Comparison of ENCODE assay signal across 9 mouse cellular contexts in genomic region chr4:133085783-133086342, GRCm38 (mm10). TPM values are rescaled to one million over a fixed set of nuclear protein-coding genes. Genes with fewer than 3 reads are reported as not detected.
DNase-seq lines count a peak whose midpoint lies in the region; ATAC-seq and TF ChIP-seq lines count a peak whose summit lies in the region.
"Had no signal": no experiment of that assay in that cellular context is flagged by ENCODE, and none has a peak within 500 bp of the region (broad histone marks: within the 10 kb centered on the region; RNA-seq: fewer than 3 reads in every experiment).

No protein-coding gene starts in this region.

- no peak for TF ChIP-seq EP300 in heart, adult 2 months (IDR thresholded peaks at IDR 0.05; ENCODE audit: insufficient read depth, low read depth, low read length)

- no peaks in the 10 kb centered on the region for H3K9me3 ChIP-seq in embryonic facial prominence, embryonic 12.5 days
- no peaks in the 10 kb centered on the region for H3K9me3 ChIP-seq in intestine, embryonic 15.5 days
- no peaks in the 10 kb centered on the region for H3K9me3 ChIP-seq in midbrain, embryonic 16.5 days (replicated peaks; ENCODE audit: control insufficient read depth, low read length, poor library complexity, severe bottlenecking)
- H3K9me3 ChIP-seq: G1E had no signal

- TF ChIP-seq CTCF in heart, adult 2 months (IDR thresholded peaks at IDR 0.05), result no peak

- peak in 1 of 2 experiments; percentile 59 for DNase-seq in heart, adult 2 months
- DNase-seq in heart, postnatal 4 days, result no peak
- DNase-seq in layer of hippocampus, postnatal 10 days (ENCODE audit: low spot score in 2 of 2), result no peak

- H3K9ac ChIP-seq in heart, adult 2 months (ENCODE audit: low read depth, low read length), result no peak overlapping the region; the same call in 1 of the 2 replicates
- no peak overlapping the region for H3K9ac ChIP-seq in embryonic facial prominence, embryonic 12.5 days
- peak overlapping the region; percentile 50 for H3K9ac ChIP-seq in intestine, embryonic 15.5 days
- peak overlapping the region; percentile 68 for H3K9ac ChIP-seq in midbrain, embryonic 16.5 days (ENCODE audit: low read depth, low read length)

- H3K4me3 ChIP-seq in heart, adult 2 months, result no peak overlapping the region; the same call in 1 of the 2 replicates
- peak overlapping the region; percentile 42 for H3K4me3 ChIP-seq in embryonic facial prominence, embryonic 12.5 days
- peak overlapping the region; percentile 42; the same call in 1 of the 2 replicates for H3K4me3 ChIP-seq in intestine, embryonic 15.5 days (replicated peaks)
- peak overlapping the region; percentile 36 for H3K4me3 ChIP-seq in midbrain, embryonic 16.5 days (ENCODE audit: low read depth, low read length)

- WGBS in heart, adult 2 months, result 49% methylated on average over 12 of the region's 12 CpGs
- WGBS in embryonic facial prominence, embryonic 12.5 days, result 5% methylated on average over 12 of the region's 12 CpGs
- 10% methylated on average over 12 of the region's 12 CpGs for WGBS in intestine, embryonic 15.5 days
- WGBS in midbrain, embryonic 16.5 days, result 5% methylated on average over 12 of the region's 12 CpGs

- no peaks in the 10 kb centered on the region for H3K36me3 ChIP-seq in heart, adult 2 months (ENCODE audit: control insufficient read depth, insufficient read depth, low read length)
- no peaks in the 10 kb centered on the region for H3K36me3 ChIP-seq in embryonic facial prominence, embryonic 12.5 days
- H3K36me3 ChIP-seq in intestine, embryonic 15.5 days, result no peaks in the 10 kb centered on the region
- no peaks in the 10 kb centered on the region for H3K36me3 ChIP-seq in midbrain, embryonic 16.5 days (ENCODE audit: control insufficient read depth, insufficient read depth, low read length)
- H3K36me3 ChIP-seq: G1E had no signal

- H3K4me2 ChIP-seq in embryonic facial prominence, embryonic 12.5 days (replicated peaks), result peak overlapping the region; percentile 97
- H3K4me2 ChIP-seq in intestine, embryonic 15.5 days (replicated peaks), result peak overlapping the region; percentile 92
- H3K4me2 ChIP-seq in midbrain, embryonic 16.5 days (ENCODE audit: low read length), result peak overlapping the region; percentile 73

- no peaks in the 10 kb centered on the region for H3K79me2 ChIP-seq in heart, adult 2 months (replicated peaks; ENCODE audit: control insufficient read depth, insufficient read depth, low read length)

- peak; percentile 48; the same call in 1 of the 2 replicates for ATAC-seq in embryonic facial prominence, embryonic 12.5 days (ENCODE audit: insufficient number of reproducible peaks, insufficient read depth, low FRiP score, low TSS enrichment)
- ATAC-seq in intestine, embryonic 15.5 days, result peak; percentile 6
- peak; percentile 19 for ATAC-seq in midbrain, embryonic 16.5 days
- no peak for ATAC-seq in activated CD4-positive, CD25-positive, alpha-beta regulatory T cell, adult 4 months
- ATAC-seq in erythroid progenitor cell, adult 5-6 weeks (replicated peaks; ENCODE audit: low FRiP score, poor library complexity, severe bottlenecking), result no peak

- no peak for TF ChIP-seq POLR2A in heart, adult 2 months (IDR thresholded peaks at IDR 0.05; ENCODE audit: insufficient read depth, low read depth, low read length)

- H3K27me3 ChIP-seq in heart, adult 2 months (ENCODE audit: control insufficient read depth, insufficient read depth, low read length), result no peaks in the 10 kb centered on the region
- H3K27me3 ChIP-seq in embryonic facial prominence, embryonic 12.5 days, result no peaks in the 10 kb centered on the region
- H3K27me3 ChIP-seq in intestine, embryonic 15.5 days (replicated peaks), result no peaks in the 10 kb centered on the region
- no peaks in the 10 kb centered on the region for H3K27me3 ChIP-seq in midbrain, embryonic 16.5 days (ENCODE audit: control insufficient read depth, insufficient read depth, low read depth, low read length)

- peaks cover 33% of the 10 kb centered on the region for H3K4me1 ChIP-seq in heart, adult 2 months (ENCODE audit: control insufficient read depth, insufficient read depth, low read length)
- peaks cover 56% of the 10 kb centered on the region for H3K4me1 ChIP-seq in embryonic facial prominence, embryonic 12.5 days
- peaks cover 65% of the 10 kb centered on the region for H3K4me1 ChIP-seq in intestine, embryonic 15.5 days (replicated peaks)
- peaks cover 50% of the 10 kb centered on the region for H3K4me1 ChIP-seq in midbrain, embryonic 16.5 days (ENCODE audit: control insufficient read depth, insufficient read depth, low read length)

- H3K27ac ChIP-seq in heart, adult 2 months, result peak overlapping the region; percentile 63
- H3K27ac ChIP-seq in embryonic facial prominence, embryonic 12.5 days, result peak overlapping the region; percentile 76
- H3K27ac ChIP-seq in intestine, embryonic 15.5 days, result peak overlapping the region; percentile 87
- peak overlapping the region; percentile 88 for H3K27ac ChIP-seq in midbrain, embryonic 16.5 days (ENCODE audit: low read length)

- intact Hi-C loops in heart, adult 2 months (cut with DNase I), result no loop called here

RNA-seq across cellular contexts. Expression of gene Wasf2, which starts 44.4 kb away (rescaled TPM):
- 10 to 100 TPM; 77.5 to 83.8 TPM for total RNA-seq in heart, adult 2 months (2021)
- polyA plus RNA-seq in heart, adult 2 months (2012; rRNA removed), result 34.6 and 39.7 TPM in 2 replicates
- total RNA-seq in heart, postnatal 4 days (2021), result 100 to 1,000 TPM; 141 to 149 TPM
- polyA plus RNA-seq in embryonic facial prominence, embryonic 12.5 days (2016; fragmentation: Nextera tagmentation; extraction: Ambion mirVana), result 78.8 and 88.4 TPM in 2 replicates
- polyA plus RNA-seq in intestine, embryonic 15.5 days (2015; fragmentation: Nextera tagmentation; extraction: Ambion mirVana), result 92.5 and 115 TPM in 2 replicates
- 20.1 and 27.1 TPM in 2 replicates for polyA plus RNA-seq in midbrain, embryonic 16.5 days (2015; fragmentation: Nextera tagmentation; extraction: Ambion mirVana)
- 100 to 1,000 TPM in 1 of 2 experiments, 10 to 100 TPM in 1; 83.0 to 104 TPM for polyA plus RNA-seq in activated CD4-positive, CD25-positive, alpha-beta regulatory T cell, adult 4 months (2017; shearing (Covaris generic))
- total RNA-seq in layer of hippocampus, postnatal 10 days (2021), result 10 to 100 TPM; 42.3 to 42.7 TPM
- 79.6 and 83.6 TPM in 2 replicates for total RNA-seq in erythroid progenitor cell, adult 5-6 weeks (2015; ENCODE audit: low replicate concordance)
- total RNA-seq in erythroid progenitor cell, adult 5-6 weeks (2017; ENCODE audit: low replicate concordance), result 59.7 and 73.7 TPM in 2 replicates

Comparison
In these comparisons a context has a peak if more than half of its experiments do, and no peak if none do; other contexts are left out.
1. H3K9ac ChIP-seq: peak in intestine, embryonic 15.5 days (single experiment) and midbrain, embryonic 16.5 days (single experiment); none in heart, adult 2 months (single experiment) and embryonic facial prominence, embryonic 12.5 days (single experiment).
2. ATAC-seq: peak in embryonic facial prominence, embryonic 12.5 days (single experiment), intestine, embryonic 15.5 days (single experiment) and midbrain, embryonic 16.5 days (single experiment); none in activated CD4-positive, CD25-positive, alpha-beta regulatory T cell, adult 4 months (single experiment) and erythroid progenitor cell, adult 5-6 weeks (single experiment).
3. Peak in every context shown above with its lines, with median percentiles within 50 percentile points of each other: H3K27ac ChIP-seq and H3K4me2 ChIP-seq.